Mouse (Mus musculus): ENCODE measurements around the gene Slc45a2. TPM values are rescaled to one million over a fixed set of nuclear protein-coding genes. Genes with fewer than 3 reads are reported as not detected.

Gene Slc45a2
- total and polyA plus RNA-seq, 3 experiments = 0.05 TPM; not detected in 2

DNA sequence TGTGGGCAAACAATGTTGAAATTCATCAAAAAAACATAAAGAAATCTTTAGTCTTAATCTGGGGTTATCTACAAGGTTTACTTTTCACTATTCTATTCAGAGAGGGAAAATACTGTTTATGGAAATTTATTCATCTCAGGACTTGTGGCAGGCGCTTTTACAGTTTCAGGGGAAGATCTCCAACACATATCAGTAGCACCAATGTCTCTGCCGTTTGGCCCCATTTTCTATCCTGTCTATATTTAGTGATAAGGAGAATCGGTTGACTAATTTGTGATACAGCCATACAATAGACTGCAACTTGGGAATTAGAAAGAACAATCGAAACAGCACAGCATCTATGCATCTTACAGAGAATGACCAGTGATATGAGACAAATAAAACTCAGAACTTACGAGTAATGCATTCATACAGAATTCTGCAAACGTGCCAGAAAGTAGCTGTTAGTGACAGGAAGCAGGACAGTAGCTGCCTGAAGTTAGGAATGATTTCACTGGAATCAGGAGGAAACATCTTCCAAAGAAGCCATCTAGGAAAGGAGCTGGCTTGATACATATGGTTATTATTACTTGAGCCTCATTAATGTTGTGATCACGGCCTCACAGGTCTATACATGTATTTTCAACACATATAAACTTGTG, 54.0 kb downstream of the Slc45a2 start:
- H3K27me3 ChIP-seq (ENCODE audit: insufficient read depth, low read length) = no peaks in the 10 kb centered on the region
- ATAC-seq (ENCODE audit: extremely low read depth, insufficient number of reproducible peaks, low FRiP score, poor library complexity, severe bottlenecking) = no peak
- H3K4me1 ChIP-seq (ENCODE audit: insufficient read depth, low read depth, low read length) = no peaks in the 10 kb centered on the region
- H3K4me3 ChIP-seq (ENCODE audit: low read depth, low read length) = no peak overlapping the region
- no peaks in the 10 kb centered on the region for H3K36me3 ChIP-seq (replicated peaks)
- no peak for TF ChIP-seq TAL1 (conservative IDR thresholded peaks at IDR 0.05; ENCODE audit: low read depth, low read length)
- no peak for DNase-seq (ENCODE audit: low spot score)
- H3K9me3 ChIP-seq (replicated peaks) = no peaks in the 10 kb centered on the region

DNA sequence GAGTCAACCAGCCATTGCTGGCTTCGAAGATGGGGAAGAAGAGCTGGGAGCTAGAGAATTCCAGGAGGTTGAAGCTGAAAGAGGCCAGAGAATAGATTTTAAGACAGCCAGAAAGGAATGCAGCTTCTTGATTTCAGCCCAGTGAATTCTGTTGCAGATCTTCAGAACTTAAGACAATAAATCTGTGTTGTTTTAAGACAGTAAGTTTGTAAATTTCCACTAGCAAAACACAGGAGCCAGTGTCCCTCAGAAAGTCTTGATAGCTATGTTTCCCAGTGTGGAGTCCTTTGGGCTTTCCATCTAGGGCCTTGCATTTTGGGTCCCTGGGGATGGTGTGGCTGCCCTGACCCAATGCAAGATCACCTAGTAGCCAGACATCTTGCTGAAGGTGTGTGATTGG, 62.4 kb downstream of the Slc45a2 start:
- TF ChIP-seq GATA1 (IDR thresholded peaks at IDR 0.05; ENCODE audit: borderline replicate concordance, low read length) (no peak), POLR2AphosphoS5 (IDR thresholded peaks at IDR 0.05; ENCODE audit: insufficient replicate concordance, low read depth, low read length) (no peak), GATA2 (IDR thresholded peaks at IDR 0.05; ENCODE audit: borderline replicate concordance, low read depth, low read length) (no peak)
- no peak for ATAC-seq (ENCODE audit: extremely low read depth, insufficient number of reproducible peaks, low FRiP score, poor library complexity, severe bottlenecking)

DNA sequence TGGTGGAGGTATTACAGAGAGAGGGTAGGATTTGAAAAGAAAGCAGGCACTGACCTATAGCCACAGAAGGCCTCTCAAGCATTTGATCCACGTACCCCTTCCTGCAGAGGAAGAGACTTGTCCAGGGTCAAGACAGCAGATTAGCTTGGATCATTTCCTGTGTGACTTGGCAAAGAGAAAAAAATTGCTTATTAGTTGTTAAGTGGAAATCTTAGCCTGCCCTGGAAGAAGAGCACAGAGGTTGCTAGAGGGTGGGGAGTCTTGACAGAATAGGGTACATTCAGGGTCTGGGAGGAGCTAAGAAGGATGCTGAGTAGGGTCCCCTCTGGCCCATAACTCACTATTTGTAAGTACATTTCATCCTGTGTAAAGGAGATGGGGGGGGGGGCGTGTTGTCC, 63.6 kb downstream of the Slc45a2 start:
- Histone ChIP-seq H3K36me3 (replicated peaks) (no peaks in the 10 kb centered on the region), H3K4me1 (ENCODE audit: insufficient read depth, low read depth, low read length) (no peaks in the 10 kb centered on the region), H3K4me3 (ENCODE audit: low read depth, low read length) (no peak overlapping the region), H3K27me3 (ENCODE audit: insufficient read depth, low read length) (no peaks in the 10 kb centered on the region), H3K9me3 (replicated peaks) (no peaks in the 10 kb centered on the region)
- TF ChIP-seq CTCF (IDR thresholded peaks at IDR 0.05; ENCODE audit: low read depth, low read length) (no peak), TAL1 (conservative IDR thresholded peaks at IDR 0.05; ENCODE audit: low read depth, low read length) (no peak), GATA2 (IDR thresholded peaks at IDR 0.05; ENCODE audit: borderline replicate concordance, low read depth, low read length) (no peak), GATA1 (IDR thresholded peaks at IDR 0.05; ENCODE audit: borderline replicate concordance, low read length) (no peak), POLR2AphosphoS5 (IDR thresholded peaks at IDR 0.05; ENCODE audit: insufficient replicate concordance, low read depth, low read length) (no peak)
- no peak for ATAC-seq (ENCODE audit: extremely low read depth, insufficient number of reproducible peaks, low FRiP score, poor library complexity, severe bottlenecking)
- no peak for DNase-seq (ENCODE audit: low spot score)

More for the DNA sequence above, 62.4 kb downstream of the Slc45a2 start:
- Histone ChIP-seq H3K36me3 (replicated peaks) (no peaks in the 10 kb centered on the region), H3K9me3 (replicated peaks) (no peaks in the 10 kb centered on the region), H3K4me3 (ENCODE audit: low read depth, low read length) (no peak overlapping the region), H3K4me1 (ENCODE audit: insufficient read depth, low read depth, low read length) (no peaks in the 10 kb centered on the region), H3K27me3 (ENCODE audit: insufficient read depth, low read length) (no peaks in the 10 kb centered on the region)
- DNase-seq (ENCODE audit: low spot score) = no peak

DNA sequence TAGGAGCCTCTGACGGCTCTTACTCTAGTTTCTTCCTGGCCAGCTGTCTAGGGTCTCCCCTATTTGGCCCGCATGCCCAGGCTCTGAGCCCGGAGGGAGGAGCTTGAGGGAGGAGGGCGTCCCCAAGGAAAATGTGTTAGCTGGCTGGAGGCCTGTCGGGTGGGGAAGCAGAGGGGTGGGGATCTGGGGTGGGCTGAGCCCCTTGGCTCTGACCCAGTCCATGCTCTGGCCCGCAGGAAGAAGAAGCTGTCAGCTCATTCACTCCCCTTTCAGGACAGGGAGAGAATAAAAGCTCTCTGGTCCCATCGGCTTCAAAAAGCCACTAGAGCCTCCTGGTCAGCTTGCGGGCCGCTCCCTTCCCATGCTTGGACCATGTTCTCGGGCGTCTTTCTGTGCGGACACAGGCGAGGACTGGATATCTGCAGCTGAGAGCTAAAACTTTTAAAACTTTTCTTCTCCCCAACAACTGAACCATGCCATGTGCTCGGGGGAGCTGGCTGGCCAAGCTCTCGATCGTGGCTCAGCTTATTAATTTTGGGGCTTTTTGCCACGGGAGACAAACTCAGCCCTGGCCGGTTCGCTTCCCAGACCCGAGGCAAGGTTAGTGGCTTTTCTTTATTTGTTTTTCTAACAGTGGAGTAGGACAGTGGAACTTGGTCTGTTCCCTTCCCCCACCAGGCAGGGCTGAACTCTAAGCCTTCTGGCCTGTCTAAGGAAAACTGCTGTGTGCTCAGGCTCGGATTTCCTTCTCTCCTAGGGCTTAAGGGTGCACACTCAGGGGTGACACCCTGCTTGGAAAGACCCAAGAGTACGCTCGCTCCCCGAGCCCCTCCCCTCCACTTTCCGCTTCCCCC, 64.3 kb downstream of the Slc45a2 start, which contains the start of gene Adamts12:
Adamts12 (plus strand) TSS at position 233 of the 854 bp plus-strand sequence.
- Histone ChIP-seq H3K4me3 (ENCODE audit: low read depth, low read length) (no peak within 1 kb of the TSS), H3K4me1 (ENCODE audit: insufficient read depth, low read depth, low read length) (no peaks in the 10 kb centered on the region), H3K9me3 (replicated peaks) (no peaks in the 10 kb centered on the region), H3K27me3 (ENCODE audit: insufficient read depth, low read length) (no peaks in the 10 kb centered on the region), H3K36me3 (replicated peaks) (no peaks in the 10 kb centered on the region)
- DNase-seq (ENCODE audit: low spot score) (no peak), ATAC-seq (ENCODE audit: extremely low read depth, insufficient number of reproducible peaks, low FRiP score, poor library complexity, severe bottlenecking) (no peak)
- TF ChIP-seq POLR2AphosphoS5 (IDR thresholded peaks at IDR 0.05; ENCODE audit: insufficient replicate concordance, low read depth, low read length) = no peak
- no peak for TF ChIP-seq CTCF (IDR thresholded peaks at IDR 0.05; ENCODE audit: low read depth, low read length)
- no peak for TF ChIP-seq TAL1 (conservative IDR thresholded peaks at IDR 0.05; ENCODE audit: low read depth, low read length)
- no peak for TF ChIP-seq GATA1 (IDR thresholded peaks at IDR 0.05; ENCODE audit: borderline replicate concordance, low read length)
- TF ChIP-seq GATA2 (IDR thresholded peaks at IDR 0.05; ENCODE audit: borderline replicate concordance, low read depth, low read length) = no peak

DNA sequence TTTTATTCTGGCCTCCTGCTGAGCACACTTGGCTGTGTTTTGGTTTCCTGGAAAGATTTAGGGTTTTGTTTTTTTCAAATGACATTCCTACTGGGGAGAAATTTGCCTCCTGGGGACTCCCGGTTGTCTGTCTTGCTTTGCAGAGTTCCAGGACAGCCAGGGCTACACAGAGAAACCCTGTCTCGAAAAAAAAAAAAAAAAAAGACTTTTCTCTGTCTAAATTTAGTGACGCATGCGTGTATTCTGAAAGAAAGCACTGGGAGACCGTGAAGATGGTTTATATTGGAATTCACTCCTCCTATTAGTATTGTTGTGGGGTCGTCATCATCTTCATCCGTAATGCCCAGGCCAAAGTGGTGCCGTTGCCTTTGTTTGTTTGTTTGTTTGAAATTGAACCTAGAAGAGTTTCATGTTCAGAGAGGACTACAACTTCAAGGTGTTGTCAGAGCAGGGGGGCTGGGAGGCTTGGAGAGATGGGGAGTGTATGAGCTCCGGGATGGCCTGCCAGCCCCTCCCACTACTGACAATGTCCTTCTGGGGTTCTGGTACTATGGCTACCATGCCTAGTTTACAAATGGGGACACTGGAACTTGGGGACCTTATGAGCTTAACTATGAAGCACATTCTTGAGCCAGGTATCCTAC, 65.1 kb downstream of the Slc45a2 start:
- no peak for TF ChIP-seq TAL1 (conservative IDR thresholded peaks at IDR 0.05; ENCODE audit: low read depth, low read length)
- no peak for TF ChIP-seq POLR2AphosphoS5 (IDR thresholded peaks at IDR 0.05; ENCODE audit: insufficient replicate concordance, low read depth, low read length)
- no peak for TF ChIP-seq GATA1 (IDR thresholded peaks at IDR 0.05; ENCODE audit: borderline replicate concordance, low read length)
- TF ChIP-seq GATA2 (IDR thresholded peaks at IDR 0.05; ENCODE audit: borderline replicate concordance, low read depth, low read length) = no peak

DNA sequence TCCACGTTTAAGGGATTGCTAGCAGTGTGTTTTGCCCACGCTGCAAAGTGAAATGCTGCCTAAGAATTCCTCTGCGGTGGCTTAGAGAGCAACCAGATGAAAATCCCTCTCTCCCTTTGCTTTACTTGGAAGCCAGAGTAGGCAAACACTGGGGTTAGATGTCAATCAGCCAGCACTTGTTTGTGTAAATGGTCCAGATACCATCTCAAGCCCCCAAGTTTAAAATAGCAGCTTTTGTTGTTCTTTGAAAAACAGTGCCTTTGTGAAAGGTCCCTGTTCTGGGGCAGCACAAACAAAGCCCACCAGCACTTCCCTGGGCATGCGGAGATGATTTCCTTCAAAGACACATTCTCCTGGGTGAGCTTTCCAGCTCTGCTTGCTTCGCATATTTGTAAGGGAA, 65.8 kb downstream of the Slc45a2 start:
- no peaks in the 10 kb centered on the region for H3K4me1 ChIP-seq (ENCODE audit: insufficient read depth, low read depth, low read length)
- ATAC-seq (ENCODE audit: extremely low read depth, insufficient number of reproducible peaks, low FRiP score, poor library complexity, severe bottlenecking) (no peak), DNase-seq (ENCODE audit: low spot score) (no peak)
- no peak overlapping the region for H3K4me3 ChIP-seq (ENCODE audit: low read depth, low read length)
- no peak for TF ChIP-seq POLR2AphosphoS5 (IDR thresholded peaks at IDR 0.05; ENCODE audit: insufficient replicate concordance, low read depth, low read length)
- no peak for TF ChIP-seq GATA1 (IDR thresholded peaks at IDR 0.05; ENCODE audit: borderline replicate concordance, low read length)
- no peak for TF ChIP-seq TAL1 (conservative IDR thresholded peaks at IDR 0.05; ENCODE audit: low read depth, low read length)
- no peak for TF ChIP-seq GATA2 (IDR thresholded peaks at IDR 0.05; ENCODE audit: borderline replicate concordance, low read depth, low read length)
- TF ChIP-seq CTCF (IDR thresholded peaks at IDR 0.05; ENCODE audit: low read depth, low read length) = no peak
- H3K36me3 ChIP-seq (replicated peaks) = no peaks in the 10 kb centered on the region
- H3K9me3 ChIP-seq (replicated peaks) = no peaks in the 10 kb centered on the region
- no peaks in the 10 kb centered on the region for H3K27me3 ChIP-seq (ENCODE audit: insufficient read depth, low read length)

More for the DNA sequence above, 65.1 kb downstream of the Slc45a2 start:
- ATAC-seq (ENCODE audit: extremely low read depth, insufficient number of reproducible peaks, low FRiP score, poor library complexity, severe bottlenecking) (no peak), DNase-seq (ENCODE audit: low spot score) (no peak)
- Histone ChIP-seq H3K36me3 (replicated peaks) (no peaks in the 10 kb centered on the region), H3K4me1 (ENCODE audit: insufficient read depth, low read depth, low read length) (no peaks in the 10 kb centered on the region), H3K4me3 (ENCODE audit: low read depth, low read length) (no peak overlapping the region), H3K27me3 (ENCODE audit: insufficient read depth, low read length) (no peaks in the 10 kb centered on the region), H3K9me3 (replicated peaks) (no peaks in the 10 kb centered on the region)

Data from G1E (cell line).